Mouse (Mus musculus) gastrocnemius, postnatal 4 days (tissue): ENCODE data around the gene Cfap299. TPM values are rescaled to one million over a fixed set of nuclear protein-coding genes. Genes with fewer than 3 reads are reported as not detected.
"Not testable (repeated sequence)": the region's sequence is repeated elsewhere in the genome, so short reads cannot be mapped to it uniquely, and the experiment has no call there.

Source experiments
- DNase-seq, 2 experiments: peaks; one replicate each; pipeline ENCODE4 v3.0.0; 2021 to 2022; ENCODE audit warnings: low spot score in 2 of 2, mixed read lengths in 2 of 2
- long read RNA-seq, 2 experiments: library from polyadenylated mRNA; stranded (forward); transcript quantifications; one replicate each; pipeline ENCODE4 v2.0.0; 2021
- total RNA-seq, 2 experiments: library from RNA; stranded (reverse); gene quantifications; 2 replicates each; pipeline ENCODE4 v1.2.3; 2021

Cfap299 gene
- total RNA-seq, result not detected
- long read RNA-seq, experiment 1, result 0 reads
- long read RNA-seq, experiment 2, result 0 reads

DNA sequence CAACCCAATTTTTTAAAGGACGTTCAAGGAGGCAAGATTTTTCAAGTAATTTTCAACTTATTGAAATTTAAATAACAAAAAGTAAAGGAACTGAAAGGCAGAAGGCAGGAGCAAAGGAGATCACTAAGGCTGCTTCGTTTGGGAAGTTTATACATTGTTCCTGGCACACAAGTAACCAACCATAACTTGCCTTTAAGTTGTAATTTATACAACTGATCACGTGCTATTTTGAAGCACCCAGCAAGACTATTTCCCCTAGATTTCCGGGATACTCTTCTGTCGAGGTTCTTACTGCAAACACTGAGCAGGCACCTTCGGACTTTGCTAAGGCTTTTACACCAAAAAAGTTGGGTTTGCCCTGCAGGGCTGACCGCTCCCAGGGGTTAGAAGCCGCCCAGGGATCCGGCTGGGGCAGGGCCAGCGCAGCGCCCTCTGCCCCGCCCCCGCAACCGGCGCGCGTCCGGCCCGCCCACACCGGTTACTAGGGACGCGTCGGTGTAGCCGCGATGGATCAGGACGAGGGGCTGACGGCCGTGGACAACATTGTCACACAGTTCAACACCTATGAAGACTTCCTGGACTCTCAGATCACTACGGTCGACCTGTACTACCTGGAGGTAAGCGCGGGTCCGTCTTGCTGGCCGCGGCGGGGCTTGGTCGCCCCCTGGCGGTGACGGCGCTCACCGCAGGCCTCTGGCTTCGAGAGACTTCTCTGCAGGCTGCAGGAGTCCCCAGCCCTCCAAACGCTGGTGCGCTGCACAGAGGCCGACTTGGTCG lies at the start of gene Cfap299:
Cfap299 (plus strand) TSS at position 457 of the 777 bp plus-strand sequence.
- peak; percentile 72 to 78 for DNase-seq

GRCm38 (mm10) chr5:98281993-98282392 lies 47.1 kb upstream of the Cfap299 start:
- no peak for DNase-seq

DNA sequence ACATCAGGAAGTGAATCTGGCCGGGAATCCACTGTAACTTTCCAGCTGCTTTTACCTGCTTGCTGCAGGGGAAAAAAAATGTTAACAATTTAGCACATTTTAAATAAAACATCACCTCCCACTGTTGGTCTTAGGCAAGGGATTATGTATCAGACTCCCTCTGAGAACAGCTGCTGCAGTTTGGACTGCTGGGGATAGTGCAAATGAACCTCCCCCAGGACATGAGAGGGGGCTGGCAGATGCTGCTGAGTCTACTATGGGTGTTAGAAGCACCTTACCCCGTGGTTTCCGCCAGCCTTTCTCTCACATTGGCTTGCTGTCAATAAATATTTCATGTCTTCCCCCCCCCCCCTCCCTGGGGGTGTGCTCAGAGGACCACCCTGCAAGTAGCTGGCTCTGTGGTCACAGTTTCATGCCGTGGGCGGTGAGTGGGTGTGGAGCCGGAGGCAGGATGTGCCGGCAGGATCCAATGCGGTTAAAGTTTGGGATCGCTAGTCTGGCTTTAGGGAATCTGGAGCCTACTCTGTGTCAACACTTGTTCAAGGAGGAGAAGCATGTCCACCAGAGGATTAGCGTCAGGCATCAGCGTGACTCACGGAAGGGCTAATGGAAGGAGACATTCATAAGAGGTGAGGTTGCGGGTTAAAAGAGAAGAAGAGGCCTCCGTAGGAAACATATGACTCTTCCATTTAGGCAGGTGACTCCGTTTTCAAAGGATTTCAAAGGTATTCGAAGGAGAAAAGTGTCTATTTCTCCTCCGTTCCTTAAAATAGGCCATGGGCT lies 45.2 kb upstream of the Cfap299 start:
- no peak for DNase-seq

DNA sequence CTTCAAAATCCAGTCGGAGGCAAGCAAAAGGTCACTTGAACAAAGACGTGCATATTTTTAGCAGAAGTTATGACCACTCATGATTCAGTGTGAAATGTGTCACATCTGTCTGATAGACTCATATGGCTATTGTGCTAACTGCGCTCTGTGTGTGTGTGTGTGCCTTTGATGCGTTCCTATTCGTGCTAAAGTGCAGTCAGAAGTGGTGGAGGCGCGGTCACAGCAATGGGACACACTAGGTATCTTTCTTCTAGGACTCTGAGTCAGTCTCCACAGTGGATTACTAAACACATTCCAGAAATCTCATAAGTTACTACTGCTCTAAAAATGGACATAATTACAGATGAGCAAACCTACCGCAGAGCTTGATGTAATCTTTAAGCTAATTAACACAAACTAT lies 38.5 kb upstream of the Cfap299 start:
- no peak for DNase-seq

- no peak for DNase-seq
Measured at GRCm38 (mm10) chr5:98292388-98293048, 36.6 kb upstream of the Cfap299 start.

GRCm38 (mm10) chr5:98293049-98293715 lies 35.9 kb upstream of the Cfap299 start:
- DNase-seq, result no peak

GRCm38 (mm10) chr5:98300079-98300478 lies 29.0 kb upstream of the Cfap299 start:
- DNase-seq, result no peak

- DNase-seq, result no peak
Measured at GRCm38 (mm10) chr5:98305673-98306072, 23.4 kb upstream of the Cfap299 start.

DNA sequence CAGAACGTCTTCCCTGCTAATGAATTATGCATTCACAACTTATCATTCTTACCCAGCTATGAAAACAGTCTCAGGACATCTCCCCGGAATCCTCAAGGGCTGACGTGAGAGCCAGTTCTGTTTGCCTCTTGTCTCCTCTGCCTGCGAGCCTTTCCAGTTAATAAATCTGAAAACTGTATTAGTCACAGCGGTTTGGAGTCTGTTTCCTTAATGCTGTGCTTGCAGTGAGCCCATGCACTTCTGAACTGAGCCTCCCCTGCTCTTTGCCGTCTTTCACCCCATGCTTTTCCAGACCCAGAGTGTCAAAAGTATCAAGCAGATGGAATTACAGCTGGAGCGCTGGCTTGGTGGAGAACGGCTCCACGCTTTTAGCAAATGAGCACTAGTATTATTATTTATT lies 22.6 kb upstream of the Cfap299 start:
- DNase-seq, result no peak

- no peak for DNase-seq
Measured at GRCm38 (mm10) chr5:98326625-98327024, 2.5 kb upstream of the Cfap299 start.

GRCm38 (mm10) chr5:98343751-98344150 lies 14.6 kb downstream of the Cfap299 start:
- not testable (repeated sequence) for DNase-seq

DNA sequence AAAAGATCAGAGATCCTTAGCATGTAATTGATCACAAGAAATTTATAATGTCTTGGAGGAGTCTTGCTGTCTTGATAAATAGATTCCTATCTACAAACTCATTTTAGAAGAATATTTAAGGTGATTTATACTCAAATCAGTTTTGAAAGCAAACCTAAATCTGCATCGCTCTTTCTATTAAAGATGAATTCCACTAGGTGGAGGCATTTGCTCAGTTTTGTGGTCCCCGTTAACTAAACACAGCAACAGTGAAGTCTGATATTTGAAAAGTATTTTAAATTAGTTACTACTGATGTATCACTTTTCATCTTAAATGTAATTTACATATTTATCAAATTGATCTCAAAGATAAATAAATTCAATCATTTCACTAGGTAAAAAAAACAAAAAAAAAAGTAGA lies 15.5 kb downstream of the Cfap299 start:
- DNase-seq, result no peak

GRCm38 (mm10) chr5:98346067-98346466 lies 17.0 kb downstream of the Cfap299 start:
- DNase-seq, result no peak

- DNase-seq, result peak; percentile 71 to 74
Measured at GRCm38 (mm10) chr5:98348605-98349004, 19.5 kb downstream of the Cfap299 start.

DNA sequence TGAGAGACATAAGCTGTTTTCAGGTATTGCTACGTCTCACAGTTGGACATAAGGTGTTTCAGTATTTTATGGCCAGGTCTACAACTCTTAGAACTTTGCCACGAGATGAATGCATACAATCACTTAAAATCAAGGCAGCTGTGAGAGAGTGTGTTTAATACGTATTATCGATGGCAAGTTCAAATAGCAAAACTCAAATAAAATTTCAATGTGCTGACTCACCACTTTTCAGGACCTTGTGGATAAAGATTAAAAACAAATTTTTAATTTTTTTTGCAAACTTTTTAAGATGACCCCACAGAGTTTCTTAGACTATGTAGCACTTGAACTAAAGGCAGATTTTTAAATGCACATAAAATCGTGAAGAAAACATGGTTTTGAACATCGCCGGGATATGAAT lies 30.8 kb downstream of the Cfap299 start:
- no peak for DNase-seq

- DNase-seq, result no peak
Measured at GRCm38 (mm10) chr5:98360792-98361419, 31.8 kb downstream of the Cfap299 start.

GRCm38 (mm10) chr5:98363428-98363827 lies 34.3 kb downstream of the Cfap299 start:
- no peak for DNase-seq

GRCm38 (mm10) chr5:98365340-98365739 lies 36.2 kb downstream of the Cfap299 start:
- no peak for DNase-seq

GRCm38 (mm10) chr5:98368822-98369221 lies 39.7 kb downstream of the Cfap299 start:
- no peak for DNase-seq

- no peak for DNase-seq
Measured at GRCm38 (mm10) chr5:98369426-98369825, 40.3 kb downstream of the Cfap299 start.
